Mouse (Mus musculus) heart, adult 2 months (tissue): ENCODE measurements at regions not wholly inside any gene's neighbourhood (a gene's known extent, or its start where the extent isn't known, plus 50 kb on each side); places are given as distances from the start of the nearest gene placed in this dataset.

ENCODE experiments used
- DNase-seq, 2 experiments: peaks; one replicate each; pipeline ENCODE4 v3.0.0; 2021
- H3K27ac ChIP-seq: fragments of 200-600 bp; 2 replicates; pipeline ENCODE4 v1.8.1; 2022
- H3K27me3 ChIP-seq: fragments of 200-500 bp; 2 replicates; pipeline ENCODE4 v1.6.1; 2012; ENCODE audit warnings: mild to moderate bottlenecking, low read length, inconsistent platforms, mixed read lengths; ENCODE audit not compliant: control insufficient read depth, insufficient read depth
- H3K36me3 ChIP-seq: fragments of 200-500 bp; 2 replicates; pipeline ENCODE4 v1.6.1; 2012; ENCODE audit warnings: low read length, inconsistent platforms; ENCODE audit not compliant: control insufficient read depth, insufficient read depth
- H3K4me1 ChIP-seq: fragments of 200-500 bp; 2 replicates; pipeline ENCODE4 v1.6.1; 2011; ENCODE audit warnings: low read length; ENCODE audit not compliant: control insufficient read depth, insufficient read depth
- H3K4me3 ChIP-seq: fragments of 200-600 bp; 2 replicates; pipeline ENCODE4 v1.8.1; 2022
- H3K79me2 ChIP-seq: fragments of 200-500 bp; replicated peaks from 2 replicates; pipeline ENCODE4 v1.6.1; 2012; ENCODE audit warnings: mild to moderate bottlenecking, inconsistent platforms, low read length, moderate library complexity, mixed read lengths; ENCODE audit not compliant: control insufficient read depth, insufficient read depth
- H3K9ac ChIP-seq: fragments of 200-500 bp; 2 replicates; pipeline ENCODE4 v1.6.1; 2012; ENCODE audit warnings: low read depth, mild to moderate bottlenecking, control low read depth, inconsistent platforms, low read length, mixed read lengths
- CTCF ChIP-seq: fragments of 200-600 bp; IDR thresholded peaks from 2 replicates; pipeline ENCODE4 v1.8.1; 2022; ENCODE audit warnings: antibody characterized with exemption, mild to moderate bottlenecking, moderate library complexity
- EP300 ChIP-seq: fragments of 200-500 bp; IDR thresholded peaks from 2 replicates; pipeline ENCODE4 v1.6.1; 2011; ENCODE audit warnings: low read depth, low read length, control low read depth; ENCODE audit not compliant: insufficient read depth
- POLR2A ChIP-seq: fragments of 200-500 bp; IDR thresholded peaks from 2 replicates; pipeline ENCODE4 v1.6.1; 2011; ENCODE audit warnings: mild to moderate bottlenecking, low read depth, low read length, control low read depth; ENCODE audit not compliant: insufficient read depth
- WGBS: fragments of 180-500 bp; shearing (Covaris S2); methylation state at CpG from one replicate; pipeline ENCODE4 v1.1.7; 2018; 5-methylcytosine and 5-hydroxymethylcytosine counted together
- intact Hi-C: fragments of 180-260 bp; cut with DNase I; formaldehyde crosslinking; loops from one replicate; pipeline ENCODE4 v1.15.1; 2025

DNA sequence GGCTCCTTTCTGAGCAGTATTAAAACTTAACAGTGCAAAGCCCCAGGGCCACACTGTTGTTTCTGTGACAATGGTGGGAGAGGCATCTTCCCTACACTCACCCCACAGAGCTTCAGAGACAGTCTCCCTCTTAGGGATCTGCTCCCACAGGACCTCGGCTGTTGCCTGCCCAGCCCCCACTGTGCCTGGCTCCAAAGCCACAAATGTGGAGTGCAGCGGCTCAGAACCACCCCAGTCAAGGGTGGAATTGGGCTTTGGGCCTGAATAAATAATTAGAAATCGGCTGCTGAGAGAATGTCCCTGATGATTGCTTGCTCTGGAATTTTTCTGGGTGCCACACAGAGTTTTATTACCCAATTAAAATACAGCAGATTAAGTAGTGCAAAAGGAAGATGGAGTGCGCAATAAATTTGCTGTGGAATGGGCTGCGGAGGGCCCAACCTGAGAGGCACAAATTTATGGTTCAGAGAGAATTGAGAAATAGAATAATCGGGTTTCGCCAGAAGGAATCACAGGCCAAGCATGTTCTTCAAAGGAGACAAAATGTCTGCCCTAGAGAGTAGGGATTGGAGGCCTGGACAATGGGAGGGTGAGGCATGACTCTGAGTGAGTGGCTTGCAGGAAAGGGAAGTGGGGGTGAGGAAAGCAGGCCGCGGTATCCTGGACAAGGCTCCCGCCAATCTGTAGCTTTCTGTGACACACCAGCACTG is 56.4 kb downstream of the Cd24a start:
- Histone ChIP-seq H3K27me3 (no peaks in the 10 kb centered on the region), H3K9ac (no peak overlapping the region), H3K27ac (no peak overlapping the region), H3K4me1 (no peaks in the 10 kb centered on the region), H3K4me3 (no peak overlapping the region), H3K36me3 (no peaks in the 10 kb centered on the region), H3K79me2 (no peaks in the 10 kb centered on the region)
- intact Hi-C loops = no loop called here
- DNase-seq = no peak
- TF ChIP-seq CTCF (no peak), EP300 (no peak), POLR2A (no peak)
- WGBS = 74% methylated on average over 10 of the region's 10 CpGs

DNA sequence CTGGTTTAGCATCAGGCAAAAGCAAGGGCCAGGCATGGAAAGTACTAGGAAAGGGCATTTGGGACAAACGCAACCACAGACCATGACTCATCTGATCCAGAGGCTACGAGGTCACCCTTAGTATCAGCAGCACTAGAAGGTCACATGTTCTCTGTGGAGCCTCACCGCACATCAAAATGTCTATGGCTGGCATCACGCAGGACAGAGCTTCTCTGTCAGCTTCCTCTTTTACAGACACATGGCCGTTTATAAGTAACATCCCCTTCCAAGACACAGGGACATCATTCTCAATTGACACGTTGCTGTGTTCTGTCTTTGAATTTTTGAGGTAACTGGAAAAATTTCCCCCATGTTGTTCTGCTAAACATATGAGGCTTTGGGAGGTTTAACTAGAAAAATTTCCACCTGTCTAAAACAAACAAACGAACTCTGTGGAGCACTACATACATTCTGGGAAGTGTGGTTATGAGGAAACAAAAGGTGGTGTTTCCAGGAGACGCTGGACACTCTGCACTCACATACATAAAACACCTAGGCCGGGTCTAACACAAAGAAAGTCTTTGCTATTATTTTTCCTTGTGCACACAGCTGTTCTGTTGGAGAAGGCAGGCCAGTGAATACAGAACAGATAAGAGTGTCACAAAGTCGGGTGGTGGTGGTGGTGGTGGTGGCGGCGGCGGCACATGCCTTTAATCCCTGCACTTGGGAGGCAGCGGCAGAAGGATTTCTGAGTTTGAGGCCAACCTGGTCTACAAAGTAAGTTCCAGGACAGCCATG is 63.3 kb downstream of the Cd24a start:
- H3K4me3 ChIP-seq = no peak overlapping the region
- TF ChIP-seq POLR2A (no peak), EP300 (no peak), CTCF (no peak)
- H3K9ac ChIP-seq = no peak overlapping the region
- intact Hi-C loops = no loop called here
- no peaks in the 10 kb centered on the region for H3K79me2 ChIP-seq
- H3K27me3 ChIP-seq = no peaks in the 10 kb centered on the region
- no peak for DNase-seq
- H3K4me1 ChIP-seq = no peaks in the 10 kb centered on the region
- H3K36me3 ChIP-seq = no peaks in the 10 kb centered on the region
- H3K27ac ChIP-seq = no peak overlapping the region
- 69% methylated on average over 14 of the region's 14 CpGs for WGBS

DNA sequence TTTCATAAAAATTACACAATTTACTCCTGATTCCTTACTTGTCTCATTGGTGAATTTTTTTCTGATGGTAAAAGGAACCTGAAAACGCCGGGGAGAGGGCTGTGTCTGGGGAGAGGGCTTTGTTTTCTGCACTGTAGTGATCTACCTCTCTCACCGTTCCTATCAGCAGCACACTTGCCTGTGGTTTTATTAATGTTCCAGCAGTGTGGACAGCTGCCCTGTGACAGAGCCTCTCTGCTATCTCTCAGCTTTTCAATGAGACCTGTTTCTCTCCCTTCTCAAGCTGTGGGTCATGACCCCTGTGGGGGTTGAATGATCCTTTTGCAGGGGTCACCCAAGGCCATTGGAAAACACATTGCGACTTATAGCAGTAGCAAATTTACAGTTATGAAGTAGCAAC is 68.2 kb downstream of the Cd24a start:
- H3K4me3 ChIP-seq = no peak overlapping the region
- no peak for DNase-seq
- H3K27me3 ChIP-seq = no peaks in the 10 kb centered on the region
- no peaks in the 10 kb centered on the region for H3K36me3 ChIP-seq
- no peaks in the 10 kb centered on the region for H3K4me1 ChIP-seq
- TF ChIP-seq POLR2A = no peak
- no peak for TF ChIP-seq CTCF
- no peak for TF ChIP-seq EP300
- no peak overlapping the region for H3K9ac ChIP-seq
- no peak overlapping the region for H3K27ac ChIP-seq
- WGBS = 41% methylated on average over 4 of the region's 4 CpGs
- intact Hi-C loops = no loop called here
- H3K79me2 ChIP-seq = no peaks in the 10 kb centered on the region

DNA sequence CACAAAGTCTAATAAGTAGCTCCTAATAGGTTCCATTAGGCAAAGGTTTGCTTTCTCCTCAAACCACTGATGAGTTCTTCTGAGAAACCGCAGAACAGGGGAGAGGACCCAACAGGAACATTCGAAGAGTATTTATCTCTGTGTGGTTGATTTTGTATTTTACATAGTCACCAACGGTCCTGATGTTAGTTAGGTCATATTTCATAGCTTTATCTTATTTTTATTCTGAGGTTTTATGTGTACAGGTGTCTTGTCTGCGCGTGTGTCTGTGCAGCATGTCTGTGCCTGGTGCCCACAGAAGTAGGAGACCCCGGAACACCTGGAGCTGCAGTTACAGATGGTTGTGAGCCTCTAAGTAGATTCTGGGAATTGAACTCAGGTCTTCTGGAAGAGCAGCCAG is 68.9 kb downstream of the Cd24a start:
- DNase-seq = no peak

DNA sequence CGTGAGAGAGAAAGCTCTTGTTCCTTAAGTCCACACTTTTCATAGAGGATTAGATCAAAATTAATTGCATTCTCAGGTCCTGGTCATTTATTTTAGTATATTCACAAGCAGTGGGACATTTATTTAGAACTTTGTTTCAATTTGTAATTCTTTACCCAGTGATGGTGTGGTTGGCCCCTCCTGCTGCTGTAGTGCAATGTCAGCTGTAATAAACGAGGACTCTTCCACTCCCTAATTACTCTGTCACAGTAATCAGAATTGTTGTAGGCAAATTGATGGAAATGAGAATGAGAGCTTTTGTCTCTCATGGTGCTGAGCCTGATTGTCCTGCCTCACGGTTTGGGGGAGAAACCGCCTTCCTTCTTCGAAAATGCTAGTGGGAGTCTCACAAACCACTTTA is 70.1 kb downstream of the Cd24a start:
- intact Hi-C loops = no loop called here
- no peaks in the 10 kb centered on the region for H3K36me3 ChIP-seq
- no peak overlapping the region for H3K9ac ChIP-seq
- no peak overlapping the region for H3K27ac ChIP-seq
- TF ChIP-seq EP300 = no peak
- no peak for TF ChIP-seq CTCF
- no peak for TF ChIP-seq POLR2A
- DNase-seq = no peak
- H3K79me2 ChIP-seq = no peaks in the 10 kb centered on the region
- H3K4me1 ChIP-seq = no peaks in the 10 kb centered on the region
- H3K27me3 ChIP-seq = no peaks in the 10 kb centered on the region
- H3K4me3 ChIP-seq = no peak overlapping the region
- WGBS = 75% methylated on average over 5 of the region's 5 CpGs

More for the DNA sequence above, 68.9 kb downstream of the Cd24a start:
- 90% methylated on average over 6 of the region's 6 CpGs for WGBS
- no peak overlapping the region for H3K9ac ChIP-seq
- intact Hi-C loops = no loop called here
- TF ChIP-seq CTCF (no peak), EP300 (no peak), POLR2A (no peak)
- no peak overlapping the region for H3K4me3 ChIP-seq
- H3K27ac ChIP-seq = no peak overlapping the region
- H3K36me3 ChIP-seq = no peaks in the 10 kb centered on the region
- no peaks in the 10 kb centered on the region for H3K4me1 ChIP-seq
- H3K27me3 ChIP-seq = no peaks in the 10 kb centered on the region
- H3K79me2 ChIP-seq = no peaks in the 10 kb centered on the region

DNA sequence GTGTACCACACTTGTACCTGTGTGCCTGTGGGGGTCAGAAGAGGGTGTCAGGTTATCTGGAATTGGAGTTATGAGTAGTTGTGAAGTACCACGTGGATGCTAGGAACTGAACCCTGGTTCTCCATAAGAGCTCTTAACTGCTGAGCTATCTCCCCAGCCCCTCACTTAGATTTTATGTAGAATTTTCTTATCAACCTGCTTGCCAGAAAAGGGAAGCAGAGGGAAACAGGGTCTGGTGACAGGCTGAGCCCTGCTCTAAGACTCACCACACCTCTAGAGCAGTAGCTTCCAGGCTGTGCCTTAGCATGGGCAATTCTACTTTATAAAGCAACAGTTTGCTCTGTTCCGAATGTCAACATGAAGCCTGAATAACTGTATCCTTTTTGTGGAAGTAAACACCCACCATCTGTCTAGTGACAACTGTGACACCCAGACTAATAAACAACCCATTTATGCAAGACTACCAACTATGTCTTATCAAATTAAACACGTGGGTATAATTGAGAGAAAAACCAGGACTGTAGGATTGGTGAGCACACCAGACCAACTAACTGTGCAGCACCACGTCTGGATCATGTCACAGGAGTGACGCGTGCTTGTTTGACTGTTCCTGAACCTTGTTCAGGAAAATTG is 70.8 kb downstream of the Cd24a start:
- no peaks in the 10 kb centered on the region for H3K36me3 ChIP-seq
- H3K4me1 ChIP-seq = no peaks in the 10 kb centered on the region
- TF ChIP-seq CTCF = no peak
- TF ChIP-seq POLR2A = no peak
- TF ChIP-seq EP300 = no peak
- H3K27ac ChIP-seq = no peak overlapping the region
- H3K27me3 ChIP-seq = no peaks in the 10 kb centered on the region
- H3K4me3 ChIP-seq = no peak overlapping the region
- WGBS = 53% methylated on average over 6 of the region's 6 CpGs
- intact Hi-C loops = no loop called here
- H3K9ac ChIP-seq = no peak overlapping the region
- H3K79me2 ChIP-seq = no peaks in the 10 kb centered on the region
- DNase-seq = no peak
